22 mouse cellular contexts compared by ENCODE assay signal in genomic region chr10:111914231-111914630, GRCm38 (mm10). TPM values are rescaled to one million over a fixed set of nuclear protein-coding genes. Genes with fewer than 3 reads are reported as not detected.
DNase-seq lines count a peak whose midpoint lies in the region; ATAC-seq and TF ChIP-seq lines count a peak whose summit lies in the region.
"Had no signal": no experiment of that assay in that cellular context is flagged by ENCODE, and none has a peak within 500 bp of the region (broad histone marks: within the 10 kb centered on the region; RNA-seq: fewer than 3 reads in every experiment).

No protein-coding gene starts in this region.

- TF ChIP-seq CTCF in ES-Bruce4 (IDR thresholded peaks at IDR 0.05; ENCODE audit: low read depth, low read length): no peak
- TF ChIP-seq CTCF in intestine, postnatal 0 days (IDR thresholded peaks at IDR 0.05; ENCODE audit: low read depth): no peak

- DNase-seq in heart, adult 11 months: peak; percentile 49
- no peak for DNase-seq in heart, embryonic 10.5 days (ENCODE audit: low spot score)
- DNase-seq in ES-CJ7 (ENCODE audit: low read depth, low spot score): peak; percentile 53
- peak; percentile 40 for DNase-seq in ZHBTc4 (ENCODE audit: low read depth, low spot score)
- DNase-seq in retina, embryonic 14.5 days (ENCODE audit: low spot score): no peak
- DNase-seq: adrenal gland, adult 2 months; adrenal gland, postnatal 10 days; adrenal gland, postnatal 25 days; cerebellum, adult 11 months; cerebellum, adult 18-20 months; cerebellum, adult 8-10 months; cerebellum, adult 9-11 months; cerebellum, postnatal 14 days; cerebellum, postnatal 36 days; embryo, embryonic 11 days had no signal

- peaks cover under 1% of the 10 kb centered on the region; the same call in 1 of the 2 replicates for H3K4me1 ChIP-seq in heart, embryonic 10.5 days
- no peaks in the 10 kb centered on the region for H3K4me1 ChIP-seq in ES-Bruce4 (ENCODE audit: control insufficient read depth, insufficient read depth, low read length)
- H3K4me1 ChIP-seq in intestine, postnatal 0 days (replicated peaks; ENCODE audit: control insufficient read depth, insufficient read depth, low read length): no peaks in the 10 kb centered on the region
- H3K4me1 ChIP-seq: embryonic facial prominence, embryonic 13.5 days; embryonic facial prominence, embryonic 15.5 days had no signal

- no peaks in the 10 kb centered on the region for H3K9me3 ChIP-seq in heart, embryonic 10.5 days
- peaks cover 29% of the 10 kb centered on the region for H3K9me3 ChIP-seq in ES-Bruce4 (replicated peaks; ENCODE audit: control insufficient read depth, insufficient read depth, low read length, poor library complexity, severe bottlenecking)
- H3K9me3 ChIP-seq in intestine, postnatal 0 days (ENCODE audit: control insufficient read depth): no peaks in the 10 kb centered on the region
- H3K9me3 ChIP-seq: embryonic facial prominence, embryonic 13.5 days; embryonic facial prominence, embryonic 15.5 days had no signal

- H3K4me2 ChIP-seq in intestine, postnatal 0 days (replicated peaks; ENCODE audit: low read depth): no peak overlapping the region
- H3K4me2 ChIP-seq: embryonic facial prominence, embryonic 13.5 days; embryonic facial prominence, embryonic 15.5 days had no signal

- H3K27ac ChIP-seq in heart, embryonic 10.5 days: no peak overlapping the region
- H3K27ac ChIP-seq in ES-Bruce4 (ENCODE audit: insufficient read depth, low read length): peak overlapping the region; percentile 82; the same call in 1 of the 2 replicates
- no peak overlapping the region for H3K27ac ChIP-seq in intestine, postnatal 0 days (ENCODE audit: low read depth, low read length)
- H3K27ac ChIP-seq: embryonic facial prominence, embryonic 13.5 days; embryonic facial prominence, embryonic 15.5 days had no signal

- H3K36me3 ChIP-seq in heart, embryonic 10.5 days: no peaks in the 10 kb centered on the region
- H3K36me3 ChIP-seq in ES-Bruce4 (ENCODE audit: control insufficient read depth, insufficient read depth, low read length, poor library complexity, severe bottlenecking): no peaks in the 10 kb centered on the region
- H3K36me3 ChIP-seq in intestine, postnatal 0 days (ENCODE audit: control insufficient read depth, insufficient read depth): no peaks in the 10 kb centered on the region
- H3K36me3 ChIP-seq: embryonic facial prominence, embryonic 13.5 days; embryonic facial prominence, embryonic 15.5 days had no signal

- WGBS in heart, embryonic 10.5 days: 86% methylated on average over 4 of the region's 4 CpGs
- WGBS in intestine, postnatal 0 days: 91% methylated on average over 4 of the region's 4 CpGs

- H3K9ac ChIP-seq in ES-Bruce4 (ENCODE audit: low read depth, poor library complexity, severe bottlenecking): no peak overlapping the region
- H3K9ac ChIP-seq in intestine, postnatal 0 days (ENCODE audit: low read depth, low read length): no peak overlapping the region
- H3K9ac ChIP-seq: embryonic facial prominence, embryonic 13.5 days; embryonic facial prominence, embryonic 15.5 days had no signal

- TF ChIP-seq POLR2A in ES-Bruce4 (IDR thresholded peaks at IDR 0.05; ENCODE audit: insufficient read depth, low read length): no peak

- no peak for TF ChIP-seq EP300 in ES-Bruce4 (IDR thresholded peaks at IDR 0.05; ENCODE audit: insufficient read depth, low read depth, low read length)

- H3K27me3 ChIP-seq in heart, embryonic 10.5 days (ENCODE audit: insufficient read depth, poor library complexity, severe bottlenecking): no peaks in the 10 kb centered on the region
- no peaks in the 10 kb centered on the region for H3K27me3 ChIP-seq in ES-Bruce4 (ENCODE audit: control insufficient read depth, insufficient read depth, low read length, poor library complexity, severe bottlenecking)
- H3K27me3 ChIP-seq in intestine, postnatal 0 days (replicated peaks; ENCODE audit: control insufficient read depth, insufficient read depth, low read length): no peaks in the 10 kb centered on the region
- H3K27me3 ChIP-seq: embryonic facial prominence, embryonic 13.5 days; embryonic facial prominence, embryonic 15.5 days had no signal

- H3K4me3 ChIP-seq in heart, embryonic 10.5 days: no peak overlapping the region
- no peak overlapping the region for H3K4me3 ChIP-seq in ES-Bruce4 (ENCODE audit: low read depth, low read length)
- no peak overlapping the region for H3K4me3 ChIP-seq in intestine, postnatal 0 days (ENCODE audit: low read depth, low read length)
- H3K4me3 ChIP-seq: embryonic facial prominence, embryonic 13.5 days; embryonic facial prominence, embryonic 15.5 days; erythroblast, embryonic 14.5 days had no signal

- ATAC-seq in intestine, postnatal 0 days: no peak
- ATAC-seq: forebrain, embryonic 14.5 days; forebrain, embryonic 16.5 days had no signal

RNA-seq across cellular contexts. Expression of gene Krr1, which starts 58.2 kb away (rescaled TPM):
- polyA plus RNA-seq in heart, embryonic 10.5 days (2016; fragmentation: Nextera tagmentation; extraction: Ambion mirVana): 34.9 and 41.0 TPM in 2 replicates
- polyA plus RNA-seq in ES-Bruce4 (2011; ENCODE audit: insufficient read depth, insufficient read length, low read depth, missing spikeins): 63.6 and 77.1 TPM in 2 replicates
- 12.7 and 13.6 TPM in 2 replicates for polyA plus RNA-seq in intestine, postnatal 0 days (2015; fragmentation: Nextera tagmentation; extraction: Ambion mirVana)

Comparison
In these comparisons a context has a peak if more than half of its experiments do, and no peak if none do; other contexts are left out.
1. DNase-seq: peak in heart, adult 11 months (single experiment), ES-CJ7 (single experiment) and ZHBTc4 (single experiment); none in heart, embryonic 10.5 days (single experiment) and retina, embryonic 14.5 days (single experiment).